Mouse (Mus musculus) intestine, embryonic 14.5 days (tissue): ENCODE data around the gene Gimap4. TPM values are rescaled to one million over a fixed set of nuclear protein-coding genes. Genes with fewer than 3 reads are reported as not detected.
"Not testable (repeated sequence)": the region's sequence is repeated elsewhere in the genome, so short reads cannot be mapped to it uniquely, and the experiment has no call there.

Experiments
- ATAC-seq: fragments of 200-750 bp; cut with Nextera tagmentation; replicated peaks from 2 replicates; pipeline ENCODE4 v1.8.0; 2017; ENCODE audit warnings: low read depth, moderate number of reproducible peaks, moderate TSS enrichment, moderate library complexity; ENCODE audit not compliant: low FRiP score, low TSS enrichment
- DNase-seq: peaks from one replicate; pipeline ENCODE4 v3.0.0-alpha.2; 2018; ENCODE audit warnings: low spot score
- H3K27ac ChIP-seq: fragments of 300-500 bp; sonication (generic); 2 replicates; pipeline ENCODE4 v1.5.1; 2014; ENCODE audit warnings: low read depth, mild to moderate bottlenecking, control low read depth
- H3K27me3 ChIP-seq: fragments of 300-500 bp; sonication (generic); replicated peaks from 2 replicates; pipeline ENCODE4 v1.6.1; 2014; ENCODE audit warnings: low read length, control low read depth; ENCODE audit not compliant: control insufficient read depth, insufficient read depth
- H3K36me3 ChIP-seq: fragments of 300-500 bp; sonication (generic); 2 replicates; pipeline ENCODE4 v1.6.1; 2014; ENCODE audit warnings: low read length, control low read depth; ENCODE audit not compliant: control insufficient read depth, insufficient read depth
- H3K4me1 ChIP-seq: fragments of 300-500 bp; sonication (generic); replicated peaks from 2 replicates; pipeline ENCODE4 v1.6.1; 2014; ENCODE audit warnings: low read length, control low read depth, mixed read lengths; ENCODE audit not compliant: control insufficient read depth, insufficient read depth
- H3K4me2 ChIP-seq: fragments of 300-500 bp; sonication (generic); 2 replicates; pipeline ENCODE4 v1.6.1; 2014; ENCODE audit warnings: low read length
- H3K4me3 ChIP-seq: fragments of 300-500 bp; sonication (generic); 2 replicates; pipeline ENCODE4 v1.5.1; 2014; ENCODE audit warnings: low read depth, low read length, control low read depth, mixed read lengths
- H3K9ac ChIP-seq: fragments of 300-500 bp; sonication (generic); 2 replicates; pipeline ENCODE4 v1.6.1; 2014; ENCODE audit warnings: mild to moderate bottlenecking, low read length
- H3K9me3 ChIP-seq: fragments of 300-500 bp; sonication (generic); 2 replicates; pipeline ENCODE4 v1.6.1; 2016; ENCODE audit warnings: low read length, control low read depth; ENCODE audit not compliant: control insufficient read depth
- WGBS: fragments of 180-500 bp; shearing (Covaris S2); extraction: QIAGEN DNeasy Blood & Tissue Kit; methylation state at CpG from one replicate; pipeline ENCODE4 v1.1.7; 2014; 5-methylcytosine and 5-hydroxymethylcytosine counted together
- polyA plus RNA-seq: library from polyadenylated mRNA; unstranded; fragments of >200 nt; fragmentation: Nextera tagmentation; extraction: Ambion mirVana; gene quantifications from 2 replicates; pipeline ENCODE4 v1.2.1, GENCODE M21; 2014

Gimap4 gene
- polyA plus RNA-seq, 1 experiment from 2014 or later = 18.3 TPM

GRCm38 (mm10) chr6:48678391-48678790, 6.0 kb upstream of the Gimap4 start:
- H3K9me3 ChIP-seq = no peaks in the 10 kb centered on the region
- H3K4me2 ChIP-seq = no peak overlapping the region
- no peaks in the 10 kb centered on the region for H3K27me3 ChIP-seq
- ATAC-seq = no peak
- DNase-seq = no peak
- no peak overlapping the region for H3K27ac ChIP-seq
- H3K36me3 ChIP-seq = peaks cover 5% of the 10 kb centered on the region; the same call in 1 of the 2 replicates
- peaks cover 10% of the 10 kb centered on the region; the same call in 1 of the 2 replicates for H3K4me1 ChIP-seq
- H3K4me3 ChIP-seq = no peak overlapping the region
- 68% methylated on average over 4 of the region's 4 CpGs for WGBS
- no peak overlapping the region for H3K9ac ChIP-seq

DNA sequence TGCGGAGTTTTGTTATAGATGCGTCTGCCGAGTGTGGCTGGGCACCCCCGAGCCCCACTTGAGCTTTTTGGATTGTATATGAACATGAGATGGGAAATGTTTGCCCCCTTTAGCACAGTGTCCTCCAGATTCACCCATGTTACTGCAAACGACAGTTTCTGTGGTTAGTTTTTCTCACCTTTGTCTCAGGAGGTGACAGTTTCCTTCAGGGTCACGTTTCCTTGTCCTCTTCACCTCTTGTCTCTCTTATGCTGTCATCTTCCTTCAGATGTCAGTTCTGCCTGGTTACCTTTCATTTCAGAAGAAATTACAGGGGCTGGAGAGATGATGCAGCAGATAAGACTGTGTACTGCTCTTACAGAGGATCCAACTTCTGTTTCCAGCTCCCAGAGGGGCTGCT, 4.6 kb upstream of the Gimap4 start:
- Histone ChIP-seq H3K9me3 (no peaks in the 10 kb centered on the region), H3K27ac (no peak overlapping the region), H3K27me3 (no peaks in the 10 kb centered on the region), H3K4me3 (no peak overlapping the region), H3K9ac (no peak overlapping the region), H3K4me2 (no peak overlapping the region), H3K36me3 (peaks cover 5% of the 10 kb centered on the region; the same call in 1 of the 2 replicates), H3K4me1 (peaks cover 10% of the 10 kb centered on the region; the same call in 1 of the 2 replicates)
- WGBS = 75% methylated on average over 6 of the region's 6 CpGs
- no peak for ATAC-seq
- no peak for DNase-seq

GRCm38 (mm10) chr6:48680421-48680820, 3.9 kb upstream of the Gimap4 start:
- H3K4me3 ChIP-seq = no peak overlapping the region
- H3K36me3 ChIP-seq = peaks cover 5% of the 10 kb centered on the region; the same call in 1 of the 2 replicates
- DNase-seq (no peak), ATAC-seq (no peak)
- H3K9ac ChIP-seq = no peak overlapping the region
- H3K27me3 ChIP-seq = no peaks in the 10 kb centered on the region
- 82% methylated on average over 5 of the region's 5 CpGs for WGBS
- H3K4me1 ChIP-seq = peaks cover 10% of the 10 kb centered on the region; the same call in 1 of the 2 replicates
- H3K9me3 ChIP-seq = no peaks in the 10 kb centered on the region
- no peak overlapping the region for H3K27ac ChIP-seq
- no peak overlapping the region for H3K4me2 ChIP-seq

DNA sequence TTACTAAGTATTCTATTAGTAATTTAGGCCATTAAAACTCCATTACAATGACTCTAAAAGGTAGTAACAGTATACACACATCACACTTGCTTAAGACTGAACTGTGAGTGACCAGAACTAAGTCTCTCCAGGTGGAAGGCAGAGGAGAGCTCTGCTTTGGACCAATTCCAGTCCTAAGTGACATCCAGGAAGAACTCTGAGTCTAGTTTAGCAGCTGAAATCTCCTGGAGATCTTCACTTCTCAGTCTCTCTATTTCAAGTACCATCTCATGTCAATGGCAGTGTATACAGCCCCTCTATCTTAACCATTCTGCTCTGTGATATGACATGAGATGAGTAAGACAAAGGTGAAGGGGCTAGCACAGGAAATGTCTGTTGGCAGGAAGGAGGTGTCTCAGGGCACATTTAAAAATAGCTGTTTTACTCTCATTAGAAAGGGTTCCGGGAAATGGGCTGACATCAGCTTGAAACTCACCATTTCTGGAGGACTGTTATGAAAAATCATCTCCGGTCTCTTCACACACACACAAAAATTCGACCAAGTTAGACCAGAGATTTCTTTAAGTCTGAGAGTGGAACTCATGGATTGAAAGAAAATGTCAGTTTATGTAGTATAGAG, 2.8 kb upstream of the Gimap4 start:
- Histone ChIP-seq H3K9ac (no peak overlapping the region), H3K27ac (no peak overlapping the region), H3K4me2 (no peak overlapping the region), H3K36me3 (peaks cover 5% of the 10 kb centered on the region; the same call in 1 of the 2 replicates), H3K4me1 (peaks cover 7% of the 10 kb centered on the region; the same call in 1 of the 2 replicates), H3K9me3 (no peaks in the 10 kb centered on the region), H3K27me3 (no peaks in the 10 kb centered on the region), H3K4me3 (no peak overlapping the region)
- no peak for DNase-seq
- no peak for ATAC-seq
- WGBS = 69% methylated on average over 3 of the region's 3 CpGs

- Histone ChIP-seq H3K27me3 (no peaks in the 10 kb centered on the region), H3K4me1 (peaks cover under 1% of the 10 kb centered on the region; the same call in 1 of the 2 replicates), H3K4me3 (no peak overlapping the region), H3K27ac (no peak overlapping the region), H3K4me2 (no peak overlapping the region), H3K36me3 (peaks cover 5% of the 10 kb centered on the region; the same call in 1 of the 2 replicates), H3K9ac (no peak overlapping the region), H3K9me3 (no peaks in the 10 kb centered on the region)
- no peak for ATAC-seq
- 78% methylated on average over 4 of the region's 4 CpGs for WGBS
- no peak for DNase-seq
Measured at GRCm38 (mm10) chr6:48682271-48682670, 2.1 kb upstream of the Gimap4 start.

DNA sequence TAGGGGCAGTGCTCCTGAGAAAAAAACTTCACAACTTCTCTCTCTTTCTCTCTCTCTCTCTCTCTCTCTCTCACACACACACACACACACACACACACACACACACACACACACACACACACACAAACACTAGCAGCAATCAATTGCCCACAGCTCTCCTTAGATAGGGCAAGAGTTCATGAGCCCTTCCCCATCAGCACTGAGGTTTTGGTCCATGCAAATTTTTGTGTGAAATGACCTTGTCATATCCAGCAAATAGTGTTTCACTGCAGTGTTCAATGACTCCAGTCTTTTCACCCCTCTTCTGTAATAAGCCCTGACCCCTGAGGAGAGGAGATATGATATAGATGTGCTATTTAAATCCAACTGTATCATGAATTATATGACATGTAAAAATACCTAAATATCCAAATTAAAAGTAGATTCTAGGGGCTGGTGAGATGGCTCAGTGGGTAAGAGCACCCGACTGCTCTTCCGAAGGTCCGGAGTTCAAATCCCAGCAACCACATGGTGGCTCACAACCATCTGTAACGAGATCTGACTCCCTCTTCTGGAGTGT, 1.0 kb upstream of the Gimap4 start:
- H3K27ac ChIP-seq, H3K4me3 ChIP-seq, H3K9me3 ChIP-seq, H3K4me2 ChIP-seq, H3K27me3 ChIP-seq, H3K36me3 ChIP-seq, ATAC-seq, DNase-seq, H3K9ac ChIP-seq, H3K4me1 ChIP-seq: not testable (repeated sequence)
- WGBS = 91% methylated on average over 3 of the region's 4 CpGs

- H3K27ac ChIP-seq = no peak overlapping the region
- no peaks in the 10 kb centered on the region for H3K9me3 ChIP-seq
- no peak overlapping the region for H3K9ac ChIP-seq
- no peaks in the 10 kb centered on the region for H3K27me3 ChIP-seq
- no peaks in the 10 kb centered on the region for H3K36me3 ChIP-seq
- WGBS = 56% methylated on average over 4 of the region's 4 CpGs
- DNase-seq (peak; percentile 43), ATAC-seq (no peak)
- H3K4me2 ChIP-seq = no peak overlapping the region
- H3K4me3 ChIP-seq = no peak overlapping the region
- H3K4me1 ChIP-seq = no peaks in the 10 kb centered on the region
Measured at GRCm38 (mm10) chr6:48684806-48685205, 457 bp downstream of the Gimap4 start.

GRCm38 (mm10) chr6:48685251-48685650, 902 bp downstream of the Gimap4 start:
- H3K9ac ChIP-seq = no peak overlapping the region
- H3K27ac ChIP-seq = no peak overlapping the region
- no peak for ATAC-seq
- no peaks in the 10 kb centered on the region for H3K4me1 ChIP-seq
- H3K4me3 ChIP-seq = no peak overlapping the region
- peak; percentile 45 for DNase-seq
- H3K36me3 ChIP-seq = no peaks in the 10 kb centered on the region
- no peaks in the 10 kb centered on the region for H3K9me3 ChIP-seq
- H3K27me3 ChIP-seq = no peaks in the 10 kb centered on the region
- WGBS = 79% methylated on average over 2 of the region's 2 CpGs
- no peak overlapping the region for H3K4me2 ChIP-seq
